Mouse (Mus musculus) skeletal muscle tissue, adult 2 months (tissue): ENCODE data around the gene Crtap.
A peak's percentile ranks its signal among the peaks of the same experiment; 100 is the strongest.

ENCODE experiments used
- DNase-seq: peaks from one replicate; pipeline ENCODE4 v3.0.0-alpha.2; 2012; ENCODE audit warnings: low read depth, low spot score

Gene Crtap

DNA sequence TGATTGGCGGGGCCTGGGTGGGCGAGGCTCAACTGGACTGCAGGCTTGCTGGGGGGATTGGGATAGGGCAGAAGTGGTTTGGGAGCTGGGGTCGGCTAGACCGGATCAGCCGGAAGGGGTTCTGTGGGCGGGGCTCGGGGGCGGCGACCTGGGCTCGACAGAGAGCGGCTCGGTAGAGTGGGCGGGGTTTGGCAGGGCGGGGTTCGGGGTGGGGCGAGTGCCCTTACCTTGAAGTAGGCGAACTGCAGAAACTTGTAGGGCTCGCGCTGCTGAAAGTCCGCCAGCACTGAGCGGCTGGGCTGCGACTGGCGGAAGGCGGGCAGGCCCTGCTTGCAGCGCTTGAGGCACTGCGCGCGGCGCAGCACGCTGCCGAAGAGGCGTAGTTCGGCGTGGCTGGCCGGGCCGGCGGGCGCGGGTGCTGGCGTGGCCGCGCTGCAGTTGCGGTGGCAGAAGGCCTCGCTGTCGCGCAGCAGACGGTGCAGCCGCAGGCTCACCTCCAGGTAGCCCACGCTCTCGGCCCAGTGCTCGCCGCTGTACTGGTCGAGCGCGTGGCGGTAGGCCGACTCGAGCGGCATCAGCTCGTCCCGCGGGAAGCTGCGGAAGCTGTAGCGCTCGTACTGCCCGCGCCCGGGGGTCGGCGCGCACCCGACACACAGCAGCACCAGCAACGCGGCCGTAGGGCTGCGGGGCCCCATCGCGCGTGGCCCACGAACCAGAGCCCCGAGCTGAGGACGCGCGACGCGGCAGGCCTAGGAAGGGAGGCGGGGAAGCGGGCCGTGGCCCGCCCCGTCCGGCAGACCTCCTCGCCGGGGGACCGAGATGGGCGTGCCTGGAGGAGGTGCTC is at the start of gene Crtap:
Crtap (minus strand) TSS at position 771 of the 844 bp plus-strand sequence.
- no peak for DNase-seq

- DNase-seq = no peak
These were observed 45.2 kb upstream of the Crtap start for GRCm38 (mm10) chr9:114435668-114436067.

DNA sequence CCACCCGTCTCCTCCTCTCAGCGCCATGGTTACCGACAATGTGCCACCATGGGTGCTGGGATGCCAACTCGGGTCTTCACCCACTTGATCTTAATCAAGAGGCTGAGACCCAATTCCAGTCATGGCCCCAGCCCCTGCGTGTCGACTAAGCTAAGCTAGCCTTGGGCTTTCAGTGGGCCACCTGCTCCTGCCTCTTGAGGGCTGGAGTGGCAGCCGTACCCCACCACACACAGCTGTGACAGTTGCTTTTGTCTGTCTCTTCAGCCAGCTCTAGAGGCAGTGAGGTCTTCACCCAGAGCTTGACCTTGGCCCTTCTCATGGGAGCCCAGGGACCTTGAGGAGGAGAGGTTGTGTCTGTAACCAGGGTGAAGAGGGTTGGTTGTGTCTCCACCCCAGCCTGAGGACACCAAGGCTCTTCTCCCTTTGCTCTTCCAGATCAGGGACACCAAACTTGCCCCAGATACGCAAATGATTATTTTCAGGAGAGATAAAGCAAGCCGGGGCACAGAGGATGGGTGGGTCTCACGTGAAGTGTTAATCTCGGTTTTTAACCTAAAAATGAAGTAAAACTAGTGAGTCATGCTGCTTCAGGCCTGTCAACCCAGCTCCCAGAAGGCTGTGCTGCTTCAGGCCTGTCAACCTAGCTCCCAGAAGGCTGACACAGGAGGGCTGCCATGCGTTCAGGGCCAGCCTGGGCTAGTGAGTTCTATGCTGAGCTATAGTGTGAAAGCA is 37.8 kb upstream of the Crtap start:
- DNase-seq = no peak

- DNase-seq = no peak
These were observed 37.0 kb upstream of the Crtap start for GRCm38 (mm10) chr9:114427425-114427824.

- no peak for DNase-seq
These were observed 35.7 kb upstream of the Crtap start for GRCm38 (mm10) chr9:114426201-114426600.

- no peak for DNase-seq
These were observed 35.1 kb upstream of the Crtap start for GRCm38 (mm10) chr9:114425576-114425975.

GRCm38 (mm10) chr9:114421797-114422196 is 31.3 kb upstream of the Crtap start:
- no peak for DNase-seq

- DNase-seq = no peak
These were observed 30.6 kb upstream of the Crtap start for GRCm38 (mm10) chr9:114421045-114421444.

DNA sequence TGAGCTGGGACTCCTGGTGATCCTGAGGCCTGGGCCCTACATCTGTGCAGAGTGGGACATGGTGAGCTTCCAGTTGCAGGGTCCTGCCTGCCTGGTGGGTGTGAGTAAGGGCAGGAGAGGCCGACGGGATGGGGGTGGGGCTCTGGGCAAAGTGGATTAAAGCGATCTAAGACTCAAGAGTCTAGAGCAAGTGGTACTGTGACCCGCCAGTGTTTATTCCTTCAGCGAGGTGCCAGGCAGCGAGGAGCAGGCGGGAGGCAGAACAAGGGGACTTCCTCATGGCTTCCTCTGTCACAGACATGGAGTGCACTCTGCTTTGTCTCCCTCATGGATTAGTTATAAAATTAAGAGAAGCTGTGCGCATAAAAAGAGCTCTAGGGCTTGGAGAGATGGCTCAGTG is 30.0 kb upstream of the Crtap start:
- no peak for DNase-seq

GRCm38 (mm10) chr9:114418187-114418586 is 27.7 kb upstream of the Crtap start:
- no peak for DNase-seq

GRCm38 (mm10) chr9:114416646-114417517 is 26.4 kb upstream of the Crtap start:
- no peak for DNase-seq

GRCm38 (mm10) chr9:114415701-114416100 is 25.2 kb upstream of the Crtap start:
- peak; percentile 31 for DNase-seq

- no peak for DNase-seq
These were observed 23.4 kb upstream of the Crtap start for GRCm38 (mm10) chr9:114413866-114414265.

- DNase-seq = no peak
These were observed 21.9 kb upstream of the Crtap start for GRCm38 (mm10) chr9:114412406-114412805.

- DNase-seq = no peak
These were observed 20.8 kb upstream of the Crtap start for GRCm38 (mm10) chr9:114411295-114411694.

DNA sequence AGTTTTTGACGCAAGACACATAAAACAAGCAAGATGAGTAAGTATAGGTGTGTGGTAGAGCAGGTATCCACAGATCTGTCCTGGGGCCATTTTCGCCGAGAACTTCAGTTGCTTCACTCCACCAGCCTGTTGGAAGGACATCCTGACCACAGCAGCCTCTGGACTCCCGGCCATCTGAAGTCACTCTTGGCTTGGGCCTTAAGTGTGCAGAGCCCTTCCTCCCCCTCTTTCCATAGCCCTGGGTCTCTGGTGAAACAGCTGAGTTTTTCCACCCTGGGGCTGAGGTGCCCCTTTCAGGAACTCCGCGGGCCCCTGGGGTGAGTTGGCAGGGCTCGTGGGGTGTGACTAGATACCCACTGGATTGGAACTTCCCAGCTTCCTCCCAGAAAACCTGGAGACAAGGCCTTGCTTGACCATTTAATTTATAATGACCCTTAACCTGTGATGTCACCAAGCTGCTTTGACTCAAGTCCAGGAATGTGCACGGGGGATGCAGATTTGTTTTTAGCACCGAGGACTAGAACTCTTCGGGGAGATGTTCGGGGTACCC is 19.9 kb upstream of the Crtap start:
- DNase-seq = no peak

- DNase-seq = no peak
These were observed 17.2 kb upstream of the Crtap start for GRCm38 (mm10) chr9:114407676-114408075.

- DNase-seq = no peak
These were observed 11.2 kb upstream of the Crtap start for GRCm38 (mm10) chr9:114401685-114402080.

DNA sequence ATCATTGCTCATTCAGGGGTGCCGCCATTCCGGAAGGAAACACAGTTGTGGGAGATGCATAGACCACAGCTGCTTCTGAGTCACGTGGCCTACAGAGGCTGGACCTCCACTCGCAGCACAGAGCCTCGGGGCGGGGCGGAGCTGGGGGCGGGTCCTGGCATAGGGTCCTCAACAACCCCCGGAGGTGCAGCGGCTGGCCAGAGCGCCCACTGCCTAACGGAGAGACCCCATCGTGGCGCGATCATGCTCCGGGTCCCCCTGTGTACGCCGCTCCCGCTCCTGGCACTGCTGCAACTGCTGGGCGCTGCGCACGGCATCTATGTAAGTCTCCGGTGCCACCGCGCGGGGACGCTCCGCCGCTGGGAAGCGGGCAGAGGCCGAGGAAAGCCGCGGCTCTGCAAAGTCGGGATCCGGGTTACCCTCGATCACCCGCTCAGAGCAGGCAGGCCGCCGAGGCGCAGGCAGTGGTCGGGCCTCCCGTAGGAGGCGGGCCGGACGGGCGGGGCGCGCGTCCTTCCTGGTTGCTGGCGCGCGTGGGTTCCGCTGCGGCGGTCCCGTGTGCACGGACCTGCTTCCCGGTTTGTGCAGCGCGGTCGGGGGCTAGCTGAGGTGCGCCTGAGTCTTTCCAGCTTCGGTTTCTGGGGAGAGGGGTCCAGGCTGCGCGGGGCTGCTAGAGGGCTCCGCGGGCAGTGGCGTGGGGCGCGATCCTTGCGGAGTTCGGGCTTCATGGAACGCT is 10.6 kb upstream of the Crtap start, which contains the start of the genes Glb1 and Tmppe:
Glb1 (plus strand) TSS at position 128 of the 736 bp plus-strand sequence.
Tmppe (plus strand) TSS at position 157 of the 736 bp plus-strand sequence.
- peak; percentile 72 for DNase-seq

DNA sequence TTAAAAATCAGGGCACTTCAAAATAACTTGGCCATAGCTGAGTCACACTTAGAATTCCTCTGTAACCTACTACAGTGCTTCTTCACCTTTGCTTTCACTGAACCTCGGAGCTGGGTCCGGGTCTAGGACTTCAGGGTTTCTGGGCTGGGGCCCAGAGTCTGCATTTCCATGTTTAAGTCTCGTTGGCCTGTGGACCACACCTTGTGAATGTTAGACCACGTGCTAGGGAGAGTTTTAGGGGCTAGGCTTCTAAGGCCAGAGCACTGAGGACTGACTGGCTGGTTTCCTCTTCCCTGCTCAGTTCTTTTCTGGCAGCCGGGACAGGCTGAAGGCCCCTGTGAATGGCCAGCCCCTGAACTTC is 10.1 kb upstream of the Crtap start:
- no peak for DNase-seq

DNA sequence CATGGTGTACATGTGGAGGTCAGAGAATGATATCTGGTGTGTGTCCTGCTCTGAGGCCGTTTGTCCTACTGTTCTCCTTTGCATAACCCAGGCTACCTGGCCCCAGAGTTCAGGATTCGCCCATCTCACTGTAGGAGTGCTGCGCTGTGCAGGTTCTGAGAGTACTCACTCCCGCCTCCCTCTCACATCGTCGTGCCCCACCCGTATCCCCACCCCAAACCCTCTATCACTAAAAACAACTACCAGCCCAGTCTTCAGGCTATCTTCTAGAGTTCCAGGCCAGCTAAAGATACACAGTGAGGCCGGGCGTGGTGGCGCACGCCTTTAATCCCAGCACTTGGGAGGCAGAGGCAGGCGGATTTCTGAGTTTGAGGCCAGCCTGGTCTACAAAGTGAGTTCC is 9.2 kb upstream of the Crtap start:
- no peak for DNase-seq
